Mouse (Mus musculus): Measurements from ENCODE around the gene Kirrel.

DNA sequence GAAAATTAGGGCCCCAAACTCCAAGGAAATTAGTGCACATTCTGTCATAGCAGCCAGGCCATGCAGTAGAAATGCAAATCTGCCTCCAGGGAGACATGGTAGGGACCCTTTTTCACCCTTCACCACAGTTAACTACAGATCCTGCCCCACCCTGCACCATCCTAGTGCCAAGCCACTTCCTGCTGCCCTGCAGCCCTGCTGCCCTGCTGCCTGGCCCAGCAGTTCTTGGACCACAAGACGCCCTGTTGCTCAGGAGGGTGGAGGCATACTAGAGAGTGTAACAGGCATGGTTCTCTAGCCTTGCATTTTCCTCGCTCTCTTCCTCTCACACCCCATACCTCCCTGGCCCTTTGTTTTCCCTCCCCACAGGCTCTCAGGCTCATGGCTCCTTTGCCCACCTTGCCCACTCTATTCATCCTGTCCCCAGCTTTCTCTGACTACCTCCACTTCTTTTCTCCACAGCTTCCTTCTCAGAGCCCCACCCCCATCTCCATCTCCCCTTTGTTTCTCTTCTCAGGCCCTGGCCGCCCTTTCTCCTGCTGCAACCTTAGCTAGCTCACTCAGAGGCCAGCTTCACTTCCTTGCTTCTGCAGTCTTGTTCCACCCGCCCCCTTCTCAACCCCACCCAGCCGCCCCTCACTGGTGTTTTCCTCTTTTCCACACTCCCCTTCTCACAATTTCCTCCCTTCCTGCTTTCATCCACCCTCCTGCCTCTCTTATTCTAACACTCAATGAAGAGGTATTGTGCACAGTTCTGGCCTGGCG is 29.9 kb downstream of the Kirrel start:
- TF ChIP-seq CTCF (IDR thresholded peaks at IDR 0.05; ENCODE audit: extremely low read depth, insufficient read length, insufficient replicate concordance, low read depth, low read length) (no peak), POLR2A (IDR thresholded peaks at IDR 0.05; ENCODE audit: low read depth, low read length) (no peak)

All from small intestine, adult 2 months (tissue).